Mouse (Mus musculus): Measurements from ENCODE around the gene Gm28845. TPM values are rescaled to one million over a fixed set of nuclear protein-coding genes. Genes with fewer than 3 reads are reported as not detected.
"Not testable (repeated sequence)": the region's sequence is repeated elsewhere in the genome, so short reads cannot be mapped to it uniquely, and the experiment has no call there.

Gm28845 gene
- total RNA-seq, 2 experiments from 2014 or later = not detected

DNA sequence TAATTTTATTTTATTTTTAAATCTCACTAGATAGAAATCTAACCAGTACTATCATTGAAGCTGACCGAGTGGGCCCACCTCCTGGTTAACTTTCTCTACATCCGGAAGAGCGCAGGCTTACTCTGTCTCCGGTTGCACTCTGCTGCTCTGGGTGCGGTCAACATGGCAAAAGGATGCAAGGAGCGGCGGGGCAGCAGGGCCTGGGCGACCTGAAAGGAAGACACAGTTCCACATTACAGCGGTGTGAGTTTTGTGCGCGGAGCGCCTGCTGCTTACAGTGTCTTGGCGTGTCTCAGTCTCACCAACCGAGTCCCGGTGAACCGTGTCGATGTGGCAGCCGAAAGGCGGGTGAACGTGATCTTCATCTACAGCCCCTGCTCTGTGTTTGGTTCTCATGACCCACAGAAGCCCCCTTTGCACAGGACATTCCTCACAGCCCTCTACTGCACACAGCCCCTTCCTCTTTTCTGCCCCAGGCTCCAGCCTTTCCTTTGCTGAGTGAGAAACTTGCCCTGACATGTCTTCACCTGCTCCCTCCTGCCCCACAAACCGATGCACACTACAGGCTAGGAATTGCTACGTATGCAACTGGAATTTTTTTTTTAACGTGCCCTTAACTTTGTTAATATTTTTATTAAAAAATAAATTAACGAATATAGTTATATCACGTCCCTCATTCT lies 9.5 kb downstream of the Gm28845 start:
- DNase-seq = no peak
- intact Hi-C loops (cut with DNase I) = loop anchor here (5.0 kb wide), 1 partner anchor 52 kb away; no protein-coding TSS in a partner anchor

DNA sequence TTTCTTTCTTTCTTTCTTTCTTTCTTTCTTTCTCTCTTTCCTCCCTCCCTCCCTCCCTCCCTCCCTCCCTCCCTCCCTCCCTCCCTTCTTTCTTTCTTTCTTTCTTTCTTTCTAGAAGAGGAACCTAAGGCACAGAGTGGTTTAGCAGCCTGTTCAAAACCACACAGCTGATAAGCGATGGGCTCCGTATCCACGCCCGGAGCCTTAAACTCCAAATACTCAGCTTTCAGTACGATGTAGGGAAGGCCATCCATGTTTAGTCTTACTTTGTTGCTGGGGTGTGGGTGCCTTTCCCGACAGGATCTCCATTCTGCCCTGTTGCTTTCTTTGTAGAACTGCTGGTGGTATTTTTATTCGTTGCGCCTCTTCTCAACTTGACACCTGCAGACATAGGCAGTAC lies 10.2 kb downstream of the Gm28845 start:
- intact Hi-C loops (cut with DNase I) = no loop called here
- no peak for DNase-seq

DNA sequence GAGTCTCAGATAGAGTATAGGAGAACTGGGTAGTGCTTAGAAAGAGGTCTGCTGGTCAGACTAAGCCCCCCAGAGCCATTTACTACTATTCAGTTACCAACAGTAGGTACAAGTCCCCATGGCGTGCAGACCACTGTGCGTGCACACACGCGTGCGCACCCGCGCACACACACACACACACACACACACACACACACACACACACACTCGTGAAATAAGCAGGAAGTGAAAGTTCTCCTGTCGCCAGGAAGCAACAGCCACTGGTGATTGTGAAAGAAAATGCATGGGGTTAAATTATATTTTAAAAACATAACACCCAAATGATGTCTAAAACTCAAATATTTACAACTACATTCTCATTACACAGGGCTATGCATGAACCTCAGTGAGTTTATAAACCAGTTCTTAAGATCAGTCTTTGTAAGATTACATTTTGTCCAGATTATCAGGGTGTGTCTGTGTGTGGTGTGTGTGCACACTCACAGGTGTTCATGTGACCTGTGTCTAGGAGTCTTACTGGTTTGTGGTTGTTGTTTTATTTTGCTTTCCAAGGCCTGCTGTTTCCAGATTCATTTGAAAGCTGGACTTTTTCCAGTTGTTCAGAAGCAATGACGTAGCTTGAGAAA lies 11.6 kb downstream of the Gm28845 start:
- no peak for DNase-seq
- intact Hi-C loops (cut with DNase I) = no loop called here

DNA sequence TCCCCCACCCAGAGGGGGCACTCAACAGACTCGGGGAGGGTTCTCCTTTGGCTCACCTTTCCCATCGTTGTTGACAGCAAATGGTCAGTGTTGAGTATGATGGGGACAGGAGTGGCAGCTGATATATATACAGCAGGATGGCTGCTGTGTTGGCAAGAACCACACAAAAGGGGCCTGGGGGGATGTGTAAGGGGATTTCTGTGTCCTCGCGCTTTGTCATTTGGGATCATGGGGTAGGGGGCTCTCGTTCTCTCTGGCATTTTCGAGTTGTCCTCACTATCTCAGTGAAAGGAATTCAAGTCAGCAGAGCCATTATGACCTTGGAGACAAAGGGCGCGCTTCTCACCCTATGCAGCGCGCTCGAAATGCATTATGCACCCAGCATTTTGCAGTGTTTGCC lies 16.1 kb downstream of the Gm28845 start, which contains the start of gene Cryga:
Cryga (minus strand) TSS at position 101 of the 400 bp plus-strand sequence.
- no peak for DNase-seq
- intact Hi-C loops (cut with DNase I) = no loop called here

DNA sequence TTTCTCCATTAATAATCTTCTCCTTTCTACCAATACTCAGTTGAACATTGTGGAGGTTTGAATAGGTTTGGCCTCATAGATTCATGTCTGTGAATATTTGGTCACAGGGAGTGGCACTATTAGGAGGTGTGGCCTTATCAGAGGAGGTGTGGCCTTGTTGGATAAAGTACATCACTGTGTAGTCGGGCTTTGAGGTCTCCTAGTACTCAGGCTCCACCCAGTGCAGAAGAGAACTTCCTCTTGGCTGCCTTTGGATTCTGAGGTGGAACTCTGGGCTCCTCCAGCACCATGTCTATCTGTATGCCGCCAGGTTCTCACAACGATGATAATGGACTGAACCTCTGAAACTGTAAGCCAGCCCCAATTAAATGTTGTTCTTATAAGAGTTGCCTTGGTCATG lies 22.4 kb downstream of the Gm28845 start:
- intact Hi-C loops (cut with DNase I) = no loop called here
- DNase-seq = no peak

DNA sequence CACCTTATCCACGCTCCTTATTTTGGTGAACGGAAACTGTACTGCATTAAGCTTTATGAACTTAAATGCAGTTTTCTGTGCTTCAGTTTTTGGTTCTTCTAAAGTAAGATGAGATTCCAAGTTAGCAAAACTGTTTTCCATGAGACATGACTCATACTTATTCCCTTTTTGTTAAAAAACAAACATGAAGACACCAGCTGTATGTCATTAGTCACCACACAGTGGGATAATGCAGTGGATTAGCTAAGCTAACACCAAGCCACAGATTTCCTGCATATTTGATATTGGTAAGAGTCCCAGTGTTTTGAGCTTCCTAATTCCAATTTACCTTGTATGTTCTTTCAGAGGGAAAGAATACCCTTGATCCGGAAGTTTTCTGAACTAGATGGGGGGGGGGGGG lies 27.8 kb downstream of the Gm28845 start:
- DNase-seq = no peak
- intact Hi-C loops (cut with DNase I) = no loop called here

DNA sequence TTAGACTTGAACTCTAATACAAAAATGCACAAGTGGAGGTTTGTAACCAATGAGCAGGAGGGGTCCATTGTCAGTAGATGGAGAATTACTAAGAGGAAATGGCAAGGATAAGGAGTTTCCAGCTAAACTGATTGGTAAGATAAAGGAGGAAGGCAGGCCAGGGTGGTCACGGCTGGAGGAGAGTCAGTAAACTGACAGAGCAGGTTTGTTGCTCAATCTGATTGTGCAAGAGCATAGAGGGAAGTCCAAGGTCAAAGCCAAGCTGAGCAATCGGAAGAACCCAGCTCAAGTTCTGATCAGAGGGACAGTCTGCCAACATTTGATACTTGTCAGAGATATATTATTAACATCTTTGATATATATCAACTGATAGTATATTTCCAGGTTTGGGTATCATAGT lies 29.0 kb downstream of the Gm28845 start:
- peak in 1 of 2 experiments; percentile 11 for DNase-seq

DNA sequence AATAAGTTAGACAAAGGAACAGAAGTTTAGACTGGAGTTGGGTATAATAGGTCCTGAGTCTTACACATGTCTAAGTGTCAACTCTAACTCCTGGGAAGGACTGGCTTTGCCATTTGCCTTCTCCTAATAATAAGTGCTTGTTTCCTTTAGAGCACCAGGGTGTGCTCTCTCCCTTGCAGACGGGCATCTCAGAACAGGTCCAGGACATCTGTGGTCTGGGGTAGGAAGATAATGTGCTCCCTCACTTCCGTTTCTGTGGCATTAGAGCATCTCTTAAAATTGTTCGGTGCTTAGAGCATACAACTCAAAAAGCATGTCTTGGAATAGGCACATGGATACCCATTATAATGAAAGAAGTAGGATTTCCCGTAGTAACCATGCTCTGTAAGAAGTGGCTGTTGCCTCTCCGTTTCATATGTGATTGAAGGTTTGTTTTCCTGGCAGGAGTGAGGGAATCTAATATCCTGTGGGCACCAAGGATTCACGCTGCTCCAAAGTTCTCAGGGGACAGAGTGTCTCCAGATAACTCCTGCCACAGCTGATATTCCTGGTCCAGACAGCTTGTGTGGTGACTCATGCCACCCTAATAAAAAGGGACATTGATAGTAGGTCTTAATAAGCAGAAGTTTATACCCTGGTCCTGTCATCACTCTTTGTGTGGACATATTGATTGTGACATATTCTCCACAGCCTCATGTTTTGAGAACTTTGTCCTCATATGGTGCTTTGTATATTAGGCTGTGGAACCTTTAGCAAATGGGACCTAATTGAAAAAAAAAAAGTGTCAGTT lies 30.6 kb downstream of the Gm28845 start:
- DNase-seq = no peak
- intact Hi-C loops (cut with DNase I) = no loop called here

More for the DNA sequence above, 29.0 kb downstream of the Gm28845 start:
- intact Hi-C loops (cut with DNase I) = no loop called here

DNA sequence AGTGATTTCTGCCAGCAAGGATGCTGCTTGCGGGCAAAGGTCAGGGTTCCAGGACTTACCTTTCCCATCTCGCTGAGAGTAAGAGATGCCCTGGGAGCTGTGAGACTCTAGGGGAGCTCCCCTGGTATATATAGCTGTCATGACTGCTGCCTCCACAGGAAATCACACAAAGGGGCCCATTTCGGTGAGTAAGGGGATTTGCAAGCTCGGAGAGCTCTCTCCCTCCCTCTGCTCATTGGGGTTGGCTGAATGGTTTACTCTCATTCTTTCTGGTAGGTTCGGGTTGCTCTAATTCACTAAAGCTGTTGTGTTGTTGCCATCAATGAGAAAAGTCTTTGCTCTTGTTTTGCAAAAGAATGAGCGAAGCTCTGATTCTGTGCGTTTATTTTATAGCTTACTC lies 37.2 kb downstream of the Gm28845 start, which contains the start of gene Crygb:
Crygb (minus strand) TSS at position 101 of the 400 bp plus-strand sequence.
- DNase-seq = no peak
- intact Hi-C loops (cut with DNase I) = no loop called here

DNA sequence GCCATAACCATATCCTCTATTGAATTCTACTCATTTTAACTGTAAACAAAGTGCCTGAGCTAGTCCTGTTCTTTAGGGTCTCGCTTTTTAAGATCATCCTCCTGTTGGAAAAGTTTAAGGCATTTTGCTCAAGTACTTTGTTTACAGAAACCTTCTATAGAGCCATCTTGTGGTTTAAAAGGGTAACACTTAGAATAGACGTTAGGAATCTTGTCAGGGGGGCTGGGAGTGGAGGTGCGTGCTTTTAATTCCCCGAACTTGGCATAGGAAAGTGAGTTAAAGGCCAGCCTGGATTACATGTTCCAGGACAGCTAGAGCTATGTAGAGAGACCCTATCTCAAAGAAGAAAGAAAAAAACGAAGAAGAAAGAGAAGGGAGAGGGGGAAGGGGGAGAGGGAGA lies 43.8 kb downstream of the Gm28845 start:
- intact Hi-C loops (cut with DNase I) = no loop called here

DNA sequence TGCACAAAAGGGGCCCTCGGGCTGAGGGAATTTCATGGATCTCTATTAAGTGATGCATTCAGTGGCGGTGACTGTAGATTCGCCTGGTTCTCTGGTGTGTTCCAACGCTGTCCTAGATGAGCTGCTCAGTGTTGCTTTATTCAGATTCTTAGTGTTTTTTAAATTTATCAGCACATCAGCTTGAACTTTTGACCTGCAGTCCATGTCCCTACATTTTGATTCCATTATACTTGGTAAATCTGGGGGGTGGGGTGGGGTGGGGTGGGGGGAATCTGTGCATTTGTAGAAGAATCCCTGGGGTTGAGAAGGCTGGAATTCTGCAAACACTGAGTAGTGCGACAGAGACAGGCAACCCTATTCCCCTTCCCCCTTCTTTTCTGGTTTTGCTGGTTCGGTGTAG lies 45.8 kb downstream of the Gm28845 start, which contains the start of gene Crygc:
Crygc (minus strand) TSS at position 101 of the 400 bp plus-strand sequence.
- no peak for DNase-seq
- intact Hi-C loops (cut with DNase I) = no loop called here

More for the DNA sequence above, 43.8 kb downstream of the Gm28845 start:
- DNase-seq = no peak

DNA sequence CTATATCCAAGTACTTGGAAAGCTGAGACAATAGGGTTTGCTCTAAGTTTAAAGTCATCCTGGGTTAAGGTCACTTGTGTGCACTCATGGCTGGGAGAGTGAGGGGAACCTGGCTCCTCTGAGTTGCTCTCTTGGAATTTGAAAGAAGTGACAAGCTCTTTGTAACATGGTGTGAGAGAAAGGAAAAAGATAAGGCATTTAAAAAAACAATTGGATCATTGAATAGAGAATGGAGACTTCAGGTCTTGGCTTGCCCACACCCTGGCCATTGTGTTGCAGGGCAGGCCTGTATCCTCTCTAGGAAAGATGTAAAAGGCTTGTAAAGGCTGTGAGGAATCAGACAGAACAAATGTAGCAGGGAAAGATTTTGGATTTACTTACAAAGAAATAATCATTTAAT lies 51.5 kb downstream of the Gm28845 start:
- intact Hi-C loops (cut with DNase I) = no loop called here
- DNase-seq = no peak

DNA sequence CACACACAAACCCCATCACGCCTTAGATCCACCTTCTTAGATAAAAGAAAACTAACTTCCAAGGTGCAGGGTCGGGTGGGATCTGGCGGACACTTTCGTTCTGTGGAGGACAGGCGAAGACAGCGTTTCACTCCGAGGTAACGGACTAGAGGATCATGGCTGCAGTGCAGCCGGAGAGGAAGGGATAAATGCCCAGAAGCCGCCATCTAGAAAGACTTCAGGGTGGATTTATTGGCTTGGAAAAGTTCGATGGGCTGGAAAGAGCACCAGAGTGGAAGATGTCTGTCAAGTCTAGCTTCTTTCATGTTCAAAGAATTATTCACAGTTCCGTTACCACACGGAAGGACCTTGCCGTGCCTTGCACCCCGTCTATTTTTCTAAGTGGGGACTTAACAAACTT lies 55.2 kb downstream of the Gm28845 start:
- DNase-seq = no peak
- intact Hi-C loops (cut with DNase I) = no loop called here

DNA sequence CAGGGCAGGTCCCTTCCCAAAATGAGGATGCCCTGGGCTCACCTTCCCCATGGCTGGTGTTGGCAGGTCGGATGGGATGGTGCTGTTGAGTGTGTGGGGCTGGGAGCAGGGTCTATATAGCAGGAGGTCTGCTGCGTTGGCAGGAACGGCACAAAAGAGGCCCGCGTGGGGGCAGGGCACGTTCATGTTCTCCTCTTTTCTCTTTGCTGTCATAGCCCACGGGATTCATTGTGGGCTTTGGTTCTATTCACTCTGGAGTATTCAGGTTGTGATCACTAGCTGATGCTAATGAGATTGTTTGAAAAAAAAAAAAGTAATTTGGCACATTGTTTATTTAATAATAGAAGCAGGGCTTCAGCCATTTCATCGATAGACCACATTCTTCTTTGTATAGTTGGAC lies 56.0 kb downstream of the Gm28845 start, which contains the start of gene Crygd:
Crygd (minus strand) TSS at position 101 of the 400 bp plus-strand sequence.
- intact Hi-C loops (cut with DNase I) = no loop called here
- DNase-seq = no peak

DNA sequence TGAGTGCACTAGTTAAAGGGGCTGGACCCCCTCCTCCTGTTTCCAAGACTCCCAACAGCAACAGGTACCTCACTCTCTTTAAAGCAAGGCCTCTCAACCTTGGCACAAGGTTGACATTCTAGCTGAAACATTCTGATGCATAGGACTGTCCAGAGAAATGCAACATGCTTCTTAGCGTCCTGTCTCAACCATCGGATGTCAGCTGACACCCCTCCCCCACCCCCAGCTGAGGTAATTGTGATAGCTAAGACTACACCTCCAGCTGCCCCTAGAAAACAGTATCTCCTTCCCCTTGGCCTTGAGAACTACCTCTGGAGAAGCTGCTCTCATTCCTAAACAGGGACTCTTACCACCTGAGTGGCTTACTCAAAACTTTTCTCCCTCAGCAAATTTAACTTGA lies 67.2 kb downstream of the Gm28845 start:
- DNase-seq = no peak
- intact Hi-C loops (cut with DNase I) = no loop called here

DNA sequence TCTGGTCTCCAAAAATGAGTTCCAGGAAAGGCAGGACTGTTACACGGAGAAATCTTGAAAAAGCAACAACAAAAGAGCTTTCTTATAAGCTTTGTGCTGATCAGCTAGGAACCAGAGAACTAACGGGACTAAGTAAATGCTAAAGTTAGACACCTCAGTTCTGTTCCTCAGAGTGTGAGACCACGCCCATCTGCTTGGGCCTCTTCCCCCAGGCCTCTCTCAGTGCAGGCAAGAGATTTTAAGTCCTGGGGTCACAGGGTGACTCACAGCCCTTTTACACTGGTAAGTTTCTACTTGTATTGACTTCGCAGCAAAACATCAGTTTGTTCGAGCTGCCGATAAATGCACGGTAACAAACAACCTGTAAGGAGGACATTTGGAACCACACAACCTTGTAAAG lies 67.7 kb downstream of the Gm28845 start:
- intact Hi-C loops (cut with DNase I) = no loop called here

DNA sequence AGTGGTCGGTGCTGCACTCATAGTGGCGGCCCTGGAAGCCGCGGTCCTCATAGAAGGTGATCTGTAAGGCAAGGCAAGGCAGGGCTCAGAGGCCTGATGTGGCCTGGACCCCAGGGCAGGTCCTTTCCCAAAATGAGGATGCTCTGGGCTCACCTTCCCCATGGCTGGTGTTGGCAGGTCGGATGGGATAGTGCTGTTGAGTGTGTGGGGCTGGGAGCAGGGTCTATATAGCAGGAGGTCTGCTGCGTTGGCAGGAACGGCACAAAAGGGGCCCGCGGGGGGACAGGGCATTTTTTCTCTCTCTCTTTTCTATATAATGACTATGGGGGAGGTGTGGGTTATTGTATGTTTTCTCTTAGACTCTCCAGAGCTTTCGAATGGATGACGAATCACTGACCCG lies 68.4 kb downstream of the Gm28845 start, which contains the start of gene Cryge:
Cryge (minus strand) TSS at position 198 of the 400 bp plus-strand sequence.
- intact Hi-C loops (cut with DNase I); DNase-seq: not testable (repeated sequence)

More for the DNA sequence above, 67.7 kb downstream of the Gm28845 start:
- no peak for DNase-seq

Measured in gastrocnemius, postnatal 36 days (tissue).